Mouse (Mus musculus) erythroblast, embryonic 14.5 days (primary cell): ENCODE measurements around the gene Sbk3. TPM values are rescaled to one million over a fixed set of nuclear protein-coding genes. Genes with fewer than 3 reads are reported as not detected.

Source experiments
- H3K27me3 ChIP-seq: 2 replicates; pipeline ENCODE4 v1.6.1; 2012; ENCODE audit warnings: inconsistent platforms; ENCODE audit not compliant: control insufficient read depth
- H3K36me3 ChIP-seq: 2 replicates; pipeline ENCODE4 v1.6.1; 2012; ENCODE audit warnings: mild to moderate bottlenecking, inconsistent platforms; ENCODE audit not compliant: control insufficient read depth
- H3K4me1 ChIP-seq: 2 replicates; pipeline ENCODE4 v1.6.1; 2012; ENCODE audit warnings: inconsistent platforms; ENCODE audit not compliant: control insufficient read depth
- H3K4me3 ChIP-seq: replicated peaks from 2 replicates; pipeline ENCODE3; 2012; ENCODE audit warnings: moderate library complexity, mild to moderate bottlenecking, inconsistent platforms
- H3K9me3 ChIP-seq: 2 replicates; pipeline ENCODE4 v1.6.1; 2012; ENCODE audit warnings: low read length, inconsistent platforms, mixed read lengths; ENCODE audit not compliant: control insufficient read depth
- GATA1 ChIP-seq: IDR thresholded peaks from 2 replicates; pipeline ENCODE4 v1.6.1; 2012; ENCODE audit warnings: low read length, inconsistent platforms, mixed read lengths
- TAL1 ChIP-seq: IDR thresholded peaks from 3 replicates; pipeline ENCODE4 v1.6.1; 2012; ENCODE audit warnings: low read length, inconsistent platforms, mixed read lengths
- polyA plus RNA-seq: library from polyadenylated mRNA; stranded (reverse); fragments of >175 nt; gene quantifications from 2 replicates; pipeline ENCODE4 v1.2.3, GENCODE M21; 2012

Gene Sbk3
- polyA plus RNA-seq, 1 experiment: not detected

DNA sequence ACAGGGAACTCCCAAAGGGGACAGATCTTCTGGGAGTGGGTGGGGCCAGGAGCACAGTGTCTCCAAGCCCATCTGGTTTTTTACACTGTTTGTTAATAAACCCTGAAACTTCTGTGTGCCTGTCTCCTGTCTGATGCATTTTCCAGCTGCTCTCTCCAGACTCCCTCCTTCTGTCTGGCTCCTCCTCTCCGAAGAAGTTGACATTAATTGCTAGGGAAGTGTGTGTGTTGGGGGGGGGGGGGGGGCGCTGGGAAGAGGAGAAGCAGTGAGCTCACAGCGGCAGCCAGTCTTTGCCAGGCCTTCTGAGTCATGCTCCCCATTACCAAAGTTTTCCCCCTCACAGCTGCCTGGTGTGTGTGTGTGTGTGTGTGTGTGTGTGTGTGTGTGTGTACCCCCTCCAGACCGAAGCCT is 46.1 kb downstream of the Sbk3 start:
- no peak for TF ChIP-seq TAL1
- TF ChIP-seq GATA1: no peak
- Histone ChIP-seq H3K36me3 (peaks cover 13% of the 10 kb centered on the region), H3K27me3 (peaks cover 52% of the 10 kb centered on the region), H3K9me3 (peaks cover 4% of the 10 kb centered on the region), H3K4me3 (no peak overlapping the region), H3K4me1 (peaks cover 12% of the 10 kb centered on the region)

DNA sequence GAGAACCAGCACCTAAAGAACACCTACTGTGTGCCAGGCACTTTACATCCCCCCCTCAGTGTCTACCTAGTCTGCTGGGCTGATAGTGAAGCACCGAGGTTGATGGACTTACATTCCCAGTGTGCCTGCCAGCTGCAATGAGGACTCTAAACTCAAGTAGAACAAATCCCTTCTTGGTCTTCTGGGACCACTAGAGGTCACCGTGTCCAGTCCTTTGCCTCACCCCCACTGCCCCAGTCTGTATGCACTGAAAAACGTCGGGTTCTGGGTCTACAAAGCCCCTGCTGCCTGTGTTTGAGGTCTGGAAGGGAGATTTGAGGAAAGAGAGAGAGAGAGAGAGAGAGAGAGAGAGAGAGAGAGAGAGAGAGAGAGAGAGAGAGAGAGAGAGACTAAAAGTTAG is 46.5 kb downstream of the Sbk3 start:
- Histone ChIP-seq H3K27me3 (peaks cover 52% of the 10 kb centered on the region), H3K4me3 (no peak overlapping the region)

DNA sequence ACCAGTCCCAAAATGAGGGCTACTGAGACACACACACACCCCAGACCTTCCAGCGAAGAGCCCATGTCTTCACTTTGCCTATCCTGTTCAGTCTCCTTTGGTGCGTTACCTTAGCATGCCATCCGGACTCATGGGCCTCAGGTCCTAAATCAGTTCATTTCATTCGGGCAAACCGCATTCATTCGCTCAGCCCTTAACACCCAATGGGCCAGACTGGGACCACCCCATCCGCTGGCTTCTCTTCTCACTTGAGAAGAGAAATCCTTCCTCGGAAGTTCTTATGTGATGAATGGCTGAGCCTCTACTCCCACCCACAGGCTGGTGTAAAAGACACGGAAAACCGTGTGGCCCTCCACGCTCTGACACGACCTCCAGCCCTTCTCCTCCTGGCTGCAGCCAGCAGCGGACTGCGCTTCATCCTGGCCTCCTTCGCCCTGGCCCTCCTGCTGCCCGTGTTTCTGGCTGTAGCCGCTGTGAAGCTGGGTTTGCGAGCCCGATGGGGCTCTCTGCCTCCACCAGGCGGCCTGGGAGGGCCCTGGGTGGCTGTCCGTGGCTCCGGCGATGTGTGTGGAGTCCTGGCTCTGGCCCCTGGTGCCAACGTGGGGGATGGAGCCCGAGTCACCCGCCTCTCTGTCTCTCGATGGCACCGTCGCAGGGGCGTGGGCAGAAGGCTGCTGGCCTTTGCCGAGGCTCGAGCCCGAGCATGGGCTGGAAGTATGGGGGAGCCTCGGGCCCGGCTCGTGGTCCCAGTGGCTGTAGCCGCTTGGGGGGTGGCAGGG is 47.2 kb downstream of the Sbk3 start:
- Histone ChIP-seq H3K4me1 (peaks cover 14% of the 10 kb centered on the region), H3K36me3 (peaks cover 24% of the 10 kb centered on the region), H3K9me3 (peaks cover 7% of the 10 kb centered on the region), H3K4me3 (no peak overlapping the region), H3K27me3 (peaks cover 52% of the 10 kb centered on the region)
- TF ChIP-seq GATA1: no peak
- TF ChIP-seq TAL1: no peak

More for the DNA sequence above, 46.5 kb downstream of the Sbk3 start:
- Histone ChIP-seq H3K9me3 (peaks cover 7% of the 10 kb centered on the region), H3K36me3 (peaks cover 17% of the 10 kb centered on the region), H3K4me1 (peaks cover 14% of the 10 kb centered on the region)
- no peak for TF ChIP-seq TAL1
- no peak for TF ChIP-seq GATA1

DNA sequence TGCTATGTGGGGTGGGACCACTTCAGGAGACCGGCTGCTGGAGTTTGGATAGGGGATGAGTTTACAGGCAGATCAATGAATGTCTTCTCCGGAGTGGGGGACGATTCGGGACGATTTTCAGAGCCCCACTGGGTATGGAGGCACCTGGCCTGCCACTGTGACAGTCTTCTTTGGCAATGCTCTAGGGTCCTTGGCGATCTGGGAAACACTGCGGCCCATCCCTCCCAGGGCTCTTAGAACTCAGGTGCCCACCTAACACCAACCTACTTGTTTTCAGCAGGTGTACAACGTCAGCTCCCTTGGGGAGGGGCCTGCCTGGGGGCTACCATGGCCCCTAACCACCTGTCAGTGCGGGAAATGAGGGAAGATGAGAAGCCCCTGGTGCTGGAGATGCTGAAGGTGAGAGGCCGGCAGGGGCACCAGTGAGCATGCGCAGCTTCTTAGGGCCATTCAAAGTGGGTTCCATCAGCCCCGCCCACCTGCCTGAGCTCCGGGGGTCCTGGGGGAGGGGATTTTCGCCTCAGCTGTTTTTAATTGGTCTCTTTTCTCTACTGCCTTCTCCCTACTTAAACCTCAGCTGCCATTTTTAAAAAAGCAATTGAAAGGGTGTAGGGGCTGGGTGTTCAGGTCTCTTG is 47.9 kb downstream of the Sbk3 start:
- peaks cover 31% of the 10 kb centered on the region for H3K36me3 ChIP-seq
- peaks cover 14% of the 10 kb centered on the region for H3K4me1 ChIP-seq
- H3K27me3 ChIP-seq: peaks cover 52% of the 10 kb centered on the region
- H3K4me3 ChIP-seq: no peak overlapping the region
- H3K9me3 ChIP-seq: peaks cover 7% of the 10 kb centered on the region
- TF ChIP-seq TAL1: no peak
- TF ChIP-seq GATA1: no peak

DNA sequence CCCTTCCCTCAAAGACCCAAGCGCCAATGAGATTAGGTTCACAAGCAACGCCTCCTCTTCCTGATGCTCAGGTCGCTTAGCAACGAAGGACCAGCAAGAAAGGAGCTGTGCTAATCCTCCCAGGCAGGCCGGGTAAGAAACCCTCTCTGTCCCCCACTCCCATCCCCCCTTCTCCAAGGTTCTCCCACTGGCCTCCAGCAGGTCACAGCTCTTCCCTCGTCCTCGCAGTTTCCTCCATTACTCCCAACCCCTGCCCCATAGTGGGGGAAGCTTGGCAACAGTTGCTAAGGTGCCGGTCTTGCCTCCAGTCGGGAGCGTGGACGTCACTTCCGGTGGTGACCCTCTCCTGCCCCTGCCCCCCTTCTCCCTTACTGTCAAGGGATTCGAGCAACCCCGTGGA is 48.5 kb downstream of the Sbk3 start:
- Histone ChIP-seq H3K27me3 (peaks cover 52% of the 10 kb centered on the region), H3K9me3 (peaks cover 7% of the 10 kb centered on the region), H3K4me3 (no peak overlapping the region), H3K36me3 (peaks cover 37% of the 10 kb centered on the region), H3K4me1 (peaks cover 16% of the 10 kb centered on the region)
- TF ChIP-seq GATA1 (no peak), TAL1 (no peak)

DNA sequence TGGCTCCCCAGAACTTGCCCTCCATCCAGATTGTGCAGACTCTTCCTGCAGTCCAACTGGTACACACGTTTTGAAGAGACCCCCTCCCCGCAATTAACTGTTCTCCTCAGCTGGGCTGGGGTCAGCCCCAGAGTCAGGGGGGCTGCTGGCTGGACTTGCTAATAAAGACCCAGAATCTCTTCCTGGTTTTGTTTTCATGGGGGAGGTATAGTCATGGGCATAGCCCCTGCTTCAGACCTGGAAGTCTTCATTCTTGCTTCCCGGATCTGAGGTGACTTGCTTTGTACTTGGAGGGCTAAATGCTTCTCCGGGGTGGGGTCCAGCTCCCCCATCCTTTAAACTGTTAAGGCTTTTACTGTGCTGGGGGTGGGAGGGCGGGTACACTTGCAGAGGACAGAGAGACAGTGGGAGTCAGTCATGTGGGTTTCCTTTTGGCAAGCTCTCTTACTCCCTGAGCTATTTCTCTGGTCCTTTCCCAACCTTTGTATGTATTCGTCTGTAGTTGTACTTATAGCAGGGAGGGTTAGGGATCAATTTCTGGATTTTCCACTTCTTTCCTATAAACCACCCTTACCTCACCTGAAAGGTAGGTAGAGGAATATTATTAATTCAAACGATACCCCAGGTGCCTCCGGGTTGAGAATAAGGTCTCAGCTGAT is 49.0 kb downstream of the Sbk3 start, which contains the start of gene Nat14:
Nat14 (plus strand) TSS at position 205 of the 659 bp plus-strand sequence.
- peaks cover 52% of the 10 kb centered on the region for H3K27me3 ChIP-seq
- peaks cover 22% of the 10 kb centered on the region for H3K4me1 ChIP-seq
- peaks cover 42% of the 10 kb centered on the region for H3K36me3 ChIP-seq
- TF ChIP-seq TAL1 (no peak), GATA1 (no peak)
- peaks cover 7% of the 10 kb centered on the region for H3K9me3 ChIP-seq
- no peak within 1 kb of the TSS for H3K4me3 ChIP-seq

DNA sequence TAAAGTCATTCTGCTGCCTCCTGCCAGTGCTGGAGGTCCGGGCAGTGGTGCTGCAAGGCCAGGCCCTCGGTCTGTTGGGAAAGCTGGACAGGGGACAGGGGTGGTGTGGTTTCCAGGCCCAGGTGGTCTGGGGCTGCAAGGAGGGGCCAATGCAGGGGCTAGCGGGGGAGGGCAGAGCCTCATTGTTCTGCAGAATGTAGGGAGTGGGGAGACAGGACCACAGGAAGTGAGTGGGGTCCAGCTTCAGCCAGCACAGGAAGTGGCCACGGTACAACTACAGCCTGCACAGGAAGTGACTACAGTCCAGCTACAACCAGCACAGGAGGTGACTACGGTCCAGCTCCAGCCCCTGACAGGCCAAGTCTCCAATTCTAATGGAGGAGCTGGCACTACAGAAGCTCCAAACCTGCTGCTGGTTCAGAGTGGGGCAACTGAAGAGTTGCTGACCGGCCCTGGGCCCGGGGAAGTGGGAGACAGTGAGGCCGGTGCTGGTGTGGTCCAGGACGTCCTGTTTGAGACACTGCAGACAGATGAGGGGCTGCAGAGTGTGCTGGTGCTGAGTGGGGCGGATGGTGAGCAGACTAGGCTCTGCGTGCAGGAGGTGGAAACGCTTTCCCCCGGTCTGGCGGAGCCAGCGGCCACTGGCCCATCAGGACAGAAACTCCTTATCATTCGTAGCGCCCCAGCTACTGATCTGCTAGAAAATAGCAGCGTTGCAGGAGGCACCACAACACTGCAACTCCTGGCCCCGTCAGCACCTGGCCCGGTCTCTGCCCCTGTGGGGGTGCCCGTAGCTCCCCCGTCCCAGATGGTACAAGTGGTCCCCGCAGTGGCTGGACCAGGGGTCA is 49.8 kb downstream of the Sbk3 start:
- TF ChIP-seq TAL1 (no peak), GATA1 (no peak)
- Histone ChIP-seq H3K9me3 (peaks cover 7% of the 10 kb centered on the region), H3K36me3 (peaks cover 47% of the 10 kb centered on the region), H3K4me1 (peaks cover 29% of the 10 kb centered on the region), H3K27me3 (peaks cover 48% of the 10 kb centered on the region), H3K4me3 (no peak overlapping the region)

DNA sequence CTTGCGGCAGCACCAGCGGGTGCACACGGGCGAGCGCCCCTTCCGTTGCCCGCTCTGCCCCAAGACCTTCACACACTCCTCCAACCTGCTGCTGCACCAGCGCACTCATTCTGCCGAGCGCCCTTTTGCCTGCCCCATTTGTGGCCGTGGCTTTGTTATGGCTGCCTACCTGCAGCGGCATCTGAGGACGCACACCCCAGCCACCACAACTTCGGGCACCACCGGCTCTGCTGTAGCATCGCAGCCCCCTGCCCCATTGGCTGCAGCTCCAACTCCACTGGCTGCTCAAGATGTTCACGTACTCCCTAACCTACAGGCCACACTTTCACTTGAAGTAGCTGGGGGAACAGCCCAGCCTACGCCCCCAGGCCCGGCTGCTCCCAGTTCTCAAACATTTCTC is 50.5 kb downstream of the Sbk3 start:
- H3K27me3 ChIP-seq: peaks cover 41% of the 10 kb centered on the region
- peaks cover 7% of the 10 kb centered on the region for H3K9me3 ChIP-seq
- H3K36me3 ChIP-seq: peaks cover 47% of the 10 kb centered on the region
- H3K4me1 ChIP-seq: peaks cover 36% of the 10 kb centered on the region
- no peak overlapping the region for H3K4me3 ChIP-seq
- no peak for TF ChIP-seq GATA1
- no peak for TF ChIP-seq TAL1
